Mouse (Mus musculus): ENCODE measurements around the gene Mrps7. TPM values are rescaled to one million over a fixed set of nuclear protein-coding genes. Genes with fewer than 3 reads are reported as not detected.

Mrps7 gene
- polyA plus RNA-seq, 1 experiment from 2014 or later, result 91.6 TPM

GRCm38 (mm10) chr11:115634109-115634508 lies 30.4 kb downstream of the Mrps7 start:
- Histone ChIP-seq H3K4me2 (replicated peaks) (no peak overlapping the region), H3K27me3 (no peaks in the 10 kb centered on the region), H3K9me3 (no peaks in the 10 kb centered on the region), H3K4me3 (no peak overlapping the region), H3K4me1 (no peaks in the 10 kb centered on the region), H3K36me3 (no peaks in the 10 kb centered on the region), H3K27ac (no peak overlapping the region), H3K9ac (no peak overlapping the region)
- no peak for ATAC-seq (ENCODE audit: low FRiP score, low read depth)
- 63% methylated on average over 3 of the region's 4 CpGs for WGBS

- no peak for ATAC-seq (ENCODE audit: low FRiP score, low read depth)
- Histone ChIP-seq H3K36me3 (no peaks in the 10 kb centered on the region), H3K9me3 (no peaks in the 10 kb centered on the region), H3K9ac (no peak overlapping the region), H3K27ac (no peak overlapping the region), H3K4me2 (replicated peaks) (no peak overlapping the region), H3K4me1 (no peaks in the 10 kb centered on the region), H3K4me3 (no peak overlapping the region), H3K27me3 (no peaks in the 10 kb centered on the region)
- whole genome bisulfite sequencing, result 89% methylated on average over 8 of the region's 8 CpGs
Measured at GRCm38 (mm10) chr11:115635041-115635440, 31.3 kb downstream of the Mrps7 start.

- Histone ChIP-seq H3K27me3 (no peaks in the 10 kb centered on the region), H3K9me3 (no peaks in the 10 kb centered on the region), H3K4me3 (no peak overlapping the region), H3K27ac (no peak overlapping the region), H3K4me2 (replicated peaks) (no peak overlapping the region), H3K9ac (no peak overlapping the region), H3K4me1 (no peaks in the 10 kb centered on the region), H3K36me3 (no peaks in the 10 kb centered on the region)
- WGBS, result 75% methylated on average over 8 of the region's 8 CpGs
- no peak for ATAC-seq (ENCODE audit: low FRiP score, low read depth)
Measured at GRCm38 (mm10) chr11:115635484-115635883, 31.8 kb downstream of the Mrps7 start.

- Histone ChIP-seq H3K4me3 (no peak overlapping the region), H3K36me3 (no peaks in the 10 kb centered on the region), H3K4me2 (replicated peaks) (no peak overlapping the region), H3K27me3 (no peaks in the 10 kb centered on the region), H3K27ac (no peak overlapping the region), H3K9me3 (no peaks in the 10 kb centered on the region), H3K4me1 (no peaks in the 10 kb centered on the region), H3K9ac (no peak overlapping the region)
- no peak for ATAC-seq (ENCODE audit: low FRiP score, low read depth)
- WGBS, result 72% methylated on average over 3 of the region's 3 CpGs
Measured at GRCm38 (mm10) chr11:115636960-115637359, 33.2 kb downstream of the Mrps7 start.

- 74% methylated on average over 5 of the region's 5 CpGs for WGBS
- peak overlapping the region; percentile 9; the same call in 1 of the 2 replicates for H3K9ac ChIP-seq
- no peak overlapping the region for H3K4me3 ChIP-seq
- no peak overlapping the region for H3K4me2 ChIP-seq (replicated peaks)
- no peak overlapping the region for H3K27ac ChIP-seq
- H3K27me3 ChIP-seq, result no peaks in the 10 kb centered on the region
- peaks cover 14% of the 10 kb centered on the region; the same call in 1 of the 2 replicates for H3K36me3 ChIP-seq
- H3K9me3 ChIP-seq, result no peaks in the 10 kb centered on the region
- no peaks in the 10 kb centered on the region for H3K4me1 ChIP-seq
- ATAC-seq (ENCODE audit: low FRiP score, low read depth), result no peak
Measured at GRCm38 (mm10) chr11:115638498-115639409, 35.0 kb downstream of the Mrps7 start.

GRCm38 (mm10) chr11:115639540-115639939 lies 35.8 kb downstream of the Mrps7 start:
- 0 out of 2 replicates have a peak overlapping the region, but pooled peaks have one; percentile 9 for H3K9ac ChIP-seq

GRCm38 (mm10) chr11:115640311-115640828 lies 36.6 kb downstream of the Mrps7 start:
- H3K9me3 ChIP-seq, result no peaks in the 10 kb centered on the region
- no peaks in the 10 kb centered on the region for H3K27me3 ChIP-seq
- no peak for ATAC-seq (ENCODE audit: low FRiP score, low read depth)
- H3K4me1 ChIP-seq, result no peaks in the 10 kb centered on the region
- no peak overlapping the region for H3K4me2 ChIP-seq (replicated peaks)
- H3K36me3 ChIP-seq, result peaks cover 22% of the 10 kb centered on the region
- WGBS, result 78% methylated on average over 3 of the region's 4 CpGs
- H3K9ac ChIP-seq, result no peak overlapping the region
- H3K4me3 ChIP-seq, result no peak overlapping the region
- H3K27ac ChIP-seq, result no peak overlapping the region

More at GRCm38 (mm10) chr11:115639540-115639939, 35.8 kb downstream of the Mrps7 start:
- H3K27me3 ChIP-seq, result no peaks in the 10 kb centered on the region
- H3K4me3 ChIP-seq, result no peak overlapping the region
- H3K36me3 ChIP-seq, result peaks cover 20% of the 10 kb centered on the region
- no peaks in the 10 kb centered on the region for H3K9me3 ChIP-seq
- no peak overlapping the region for H3K27ac ChIP-seq
- 65% methylated on average over 4 of the region's 4 CpGs for WGBS
- no peak overlapping the region for H3K4me2 ChIP-seq (replicated peaks)
- no peak for ATAC-seq (ENCODE audit: low FRiP score, low read depth)
- H3K4me1 ChIP-seq, result no peaks in the 10 kb centered on the region

- Histone ChIP-seq H3K9ac (no peak overlapping the region), H3K36me3 (peaks cover 26% of the 10 kb centered on the region), H3K4me3 (no peak overlapping the region), H3K4me2 (replicated peaks) (no peak overlapping the region), H3K4me1 (no peaks in the 10 kb centered on the region), H3K27ac (no peak overlapping the region), H3K27me3 (no peaks in the 10 kb centered on the region), H3K9me3 (no peaks in the 10 kb centered on the region)
- 60% methylated on average over 14 of the region's 14 CpGs for WGBS
- ATAC-seq (ENCODE audit: low FRiP score, low read depth), result no peak
Measured at GRCm38 (mm10) chr11:115640978-115641663, 37.4 kb downstream of the Mrps7 start.

- Histone ChIP-seq H3K9me3 (no peaks in the 10 kb centered on the region), H3K36me3 (peaks cover 32% of the 10 kb centered on the region), H3K4me3 (no peak overlapping the region), H3K27ac (no peak overlapping the region), H3K4me2 (replicated peaks) (no peak overlapping the region), H3K4me1 (no peaks in the 10 kb centered on the region), H3K9ac (no peak overlapping the region), H3K27me3 (no peaks in the 10 kb centered on the region)
- 92% methylated on average over 4 of the region's 4 CpGs for WGBS
- ATAC-seq (ENCODE audit: low FRiP score, low read depth), result no peak
Measured at GRCm38 (mm10) chr11:115641664-115642036, 37.9 kb downstream of the Mrps7 start.

- H3K9me3 ChIP-seq, result no peaks in the 10 kb centered on the region
- no peak overlapping the region for H3K4me2 ChIP-seq (replicated peaks)
- 98% methylated on average over 2 of the region's 2 CpGs for WGBS
- H3K36me3 ChIP-seq, result peaks cover 36% of the 10 kb centered on the region
- H3K4me1 ChIP-seq, result peaks cover under 1% of the 10 kb centered on the region; the same call in 1 of the 2 replicates
- ATAC-seq (ENCODE audit: low FRiP score, low read depth), result no peak
- no peak overlapping the region for H3K27ac ChIP-seq
- no peak overlapping the region for H3K4me3 ChIP-seq
- no peaks in the 10 kb centered on the region for H3K27me3 ChIP-seq
- no peak overlapping the region for H3K9ac ChIP-seq
Measured at GRCm38 (mm10) chr11:115642705-115643104, 39.0 kb downstream of the Mrps7 start.

- ATAC-seq (ENCODE audit: low FRiP score, low read depth), result no peak
- H3K4me2 ChIP-seq (replicated peaks), result no peak overlapping the region
- peaks cover 4% of the 10 kb centered on the region; the same call in 1 of the 2 replicates for H3K4me1 ChIP-seq
- H3K9me3 ChIP-seq, result no peaks in the 10 kb centered on the region
- H3K9ac ChIP-seq, result no peak overlapping the region
- no peak overlapping the region for H3K27ac ChIP-seq
- H3K27me3 ChIP-seq, result no peaks in the 10 kb centered on the region
- peaks cover 41% of the 10 kb centered on the region for H3K36me3 ChIP-seq
- 68% methylated on average over 10 of the region's 10 CpGs for WGBS
- H3K4me3 ChIP-seq, result no peak overlapping the region
Measured at GRCm38 (mm10) chr11:115643265-115643664, 39.5 kb downstream of the Mrps7 start.

GRCm38 (mm10) chr11:115644308-115644707 lies 40.6 kb downstream of the Mrps7 start:
- Histone ChIP-seq H3K36me3 (peaks cover 52% of the 10 kb centered on the region), H3K27me3 (no peaks in the 10 kb centered on the region), H3K9me3 (no peaks in the 10 kb centered on the region), H3K9ac (no peak overlapping the region; the same call in 1 of the 2 replicates), H3K4me1 (peaks cover 4% of the 10 kb centered on the region; the same call in 1 of the 2 replicates), H3K27ac (no peak overlapping the region), H3K4me2 (replicated peaks) (no peak overlapping the region), H3K4me3 (no peak overlapping the region)
- ATAC-seq (ENCODE audit: low FRiP score, low read depth), result no peak
- WGBS, result 94% methylated on average over 13 of the region's 13 CpGs

Measured in limb, embryonic 13.5 days (tissue).